Mouse (Mus musculus) ES-Bruce4 (cell line): ENCODE measurements at regions not wholly inside any gene's neighbourhood (a gene's known extent, or its start where the extent isn't known, plus 50 kb on each side); places are given as distances from the start of the nearest gene placed in this dataset.

Experiments
- CTCF ChIP-seq: IDR thresholded peaks from one replicate; pipeline ENCODE4 v1.8.1; 2011; ENCODE audit warnings: low read depth, low read length
- POLR2A ChIP-seq: IDR thresholded peaks from one replicate; pipeline ENCODE4 v1.8.1; 2011; ENCODE audit warnings: low read length; ENCODE audit not compliant: insufficient read depth

GRCm38 (mm10) chrX:79760887-79761286, 89.7 kb upstream of the Mageb16 start:
- no peak for TF ChIP-seq CTCF
- TF ChIP-seq POLR2A: no peak
